Mouse (Mus musculus): ENCODE measurements around the gene St3gal3. TPM values are rescaled to one million over a fixed set of nuclear protein-coding genes. Genes with fewer than 3 reads are reported as not detected.
A peak's percentile ranks its signal among the peaks of the same experiment; 100 is the strongest.

St3gal3 gene
- total and polyA plus RNA-seq, 2 experiments = 27.9 to 44.9 TPM

- 87% methylated on average over 2 of the region's 2 CpGs for WGBS
- Histone ChIP-seq H3K27ac (replicated peaks; ENCODE audit: insufficient read depth, low read depth, low read length) (no peak overlapping the region), H3K4me1 (ENCODE audit: control insufficient read depth, insufficient read depth, low read length) (no peaks in the 10 kb centered on the region), H3K36me3 (ENCODE audit: control insufficient read depth, insufficient read depth, low read length) (no peaks in the 10 kb centered on the region), H3K4me3 (ENCODE audit: insufficient read depth, low read depth, low read length) (no peak overlapping the region), H3K27me3 (ENCODE audit: control insufficient read depth, insufficient read depth, low read length) (no peaks in the 10 kb centered on the region), H3K79me2 (ENCODE audit: control insufficient read depth, insufficient read depth, low read length) (peaks cover 8% of the 10 kb centered on the region), H3K9ac (ENCODE audit: low read depth, low read length) (no peak overlapping the region)
- TF ChIP-seq CTCF (IDR thresholded peaks at IDR 0.05; ENCODE audit: low read depth, low read length) (no peak), POLR2A (IDR thresholded peaks at IDR 0.05; ENCODE audit: extremely low read depth, insufficient read depth, low read length) (no peak)
- no peak for DNase-seq (ENCODE audit: extremely low read depth, low read depth, low spot score)
Measured at GRCm38 (mm10) chr4:118057076-118057475, 77.6 kb downstream of the St3gal3 start.

- TF ChIP-seq POLR2A (IDR thresholded peaks at IDR 0.05; ENCODE audit: extremely low read depth, insufficient read depth, low read length) = no peak
- no peak for TF ChIP-seq CTCF (IDR thresholded peaks at IDR 0.05; ENCODE audit: low read depth, low read length)
- H3K27me3 ChIP-seq (ENCODE audit: control insufficient read depth, insufficient read depth, low read length) = no peaks in the 10 kb centered on the region
- H3K79me2 ChIP-seq (ENCODE audit: control insufficient read depth, insufficient read depth, low read length) = peaks cover 5% of the 10 kb centered on the region; the same call in 1 of the 2 replicates
- H3K9ac ChIP-seq (ENCODE audit: low read depth, low read length) = no peak overlapping the region
- 90% methylated on average over 8 of the region's 8 CpGs for WGBS
- H3K4me3 ChIP-seq (ENCODE audit: insufficient read depth, low read depth, low read length) = no peak overlapping the region
- DNase-seq (ENCODE audit: extremely low read depth, low read depth, low spot score) = no peak
- H3K4me1 ChIP-seq (ENCODE audit: control insufficient read depth, insufficient read depth, low read length) = no peaks in the 10 kb centered on the region
- H3K27ac ChIP-seq (replicated peaks; ENCODE audit: insufficient read depth, low read depth, low read length) = no peak overlapping the region
- H3K36me3 ChIP-seq (ENCODE audit: control insufficient read depth, insufficient read depth, low read length) = no peaks in the 10 kb centered on the region
Measured at GRCm38 (mm10) chr4:118054615-118055014, 80.1 kb downstream of the St3gal3 start.

DNA sequence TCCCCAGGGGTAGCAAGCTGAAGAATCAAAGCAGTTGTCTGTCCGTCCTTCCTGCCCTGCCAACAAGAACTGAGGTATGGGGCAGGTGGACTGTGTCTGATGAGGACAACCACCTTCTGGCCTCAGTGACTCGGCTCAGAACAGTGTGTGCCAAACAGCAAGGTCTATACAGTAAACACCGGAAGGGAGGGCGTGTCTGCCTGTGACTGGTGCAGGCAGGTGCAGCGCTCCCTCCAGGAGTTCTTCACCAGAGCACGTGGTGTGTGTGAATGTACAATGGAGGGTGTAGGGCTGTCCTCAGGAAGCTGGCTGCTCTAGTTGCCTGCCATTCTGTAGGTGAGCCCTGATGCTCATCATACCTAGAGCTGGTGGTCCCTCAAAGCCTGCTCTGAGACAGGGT, 80.8 kb downstream of the St3gal3 start:
- 86% methylated on average over 6 of the region's 6 CpGs for WGBS
- Histone ChIP-seq H3K79me2 (ENCODE audit: control insufficient read depth, insufficient read depth, low read length) (peaks cover 5% of the 10 kb centered on the region; the same call in 1 of the 2 replicates), H3K27ac (replicated peaks; ENCODE audit: insufficient read depth, low read depth, low read length) (no peak overlapping the region), H3K36me3 (ENCODE audit: control insufficient read depth, insufficient read depth, low read length) (no peaks in the 10 kb centered on the region), H3K4me3 (ENCODE audit: insufficient read depth, low read depth, low read length) (no peak overlapping the region), H3K27me3 (ENCODE audit: control insufficient read depth, insufficient read depth, low read length) (no peaks in the 10 kb centered on the region), H3K4me1 (ENCODE audit: control insufficient read depth, insufficient read depth, low read length) (no peaks in the 10 kb centered on the region), H3K9ac (ENCODE audit: low read depth, low read length) (no peak overlapping the region)
- no peak for DNase-seq (ENCODE audit: extremely low read depth, low read depth, low spot score)
- no peak for TF ChIP-seq POLR2A (IDR thresholded peaks at IDR 0.05; ENCODE audit: extremely low read depth, insufficient read depth, low read length)
- no peak for TF ChIP-seq CTCF (IDR thresholded peaks at IDR 0.05; ENCODE audit: low read depth, low read length)

DNA sequence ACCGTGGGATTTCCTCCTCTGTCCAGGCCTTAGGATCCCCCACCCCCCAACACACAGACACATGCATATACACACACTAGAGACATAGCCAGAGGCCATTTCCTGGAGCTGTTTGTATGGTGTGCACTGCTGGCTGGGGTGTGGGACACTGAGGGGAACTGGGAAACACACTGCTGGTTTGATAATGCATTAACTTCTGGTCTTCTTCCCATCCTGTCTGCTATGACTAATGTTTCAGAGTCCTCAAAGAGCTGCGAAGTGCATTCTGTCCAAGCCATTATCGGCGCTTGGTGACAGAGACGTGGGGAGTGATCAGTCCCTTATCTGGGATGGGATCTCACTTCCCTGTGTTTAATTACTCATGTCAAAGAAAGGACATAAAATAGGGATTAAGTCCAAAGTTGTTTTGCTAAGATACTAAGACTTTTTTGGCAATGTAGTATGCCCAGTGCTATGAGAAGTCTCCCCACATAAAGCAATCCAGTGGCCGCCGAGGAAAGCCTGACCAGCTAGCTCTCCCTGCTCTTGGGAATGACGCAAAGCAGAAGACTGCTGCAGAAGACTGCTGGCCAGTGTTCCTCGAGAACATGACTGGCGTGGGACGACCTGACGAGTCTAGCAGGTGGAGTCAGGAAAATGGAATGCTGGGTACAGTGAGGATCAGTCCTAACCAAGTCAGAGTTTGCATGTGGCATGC, 85.0 kb downstream of the St3gal3 start:
- TF ChIP-seq CTCF (IDR thresholded peaks at IDR 0.05; ENCODE audit: low read depth, low read length) (no peak), POLR2A (IDR thresholded peaks at IDR 0.05; ENCODE audit: extremely low read depth, insufficient read depth, low read length) (no peak)

GRCm38 (mm10) chr4:118044510-118044909, 90.2 kb downstream of the St3gal3 start:
- 30% methylated on average over 9 of the region's 9 CpGs for WGBS
- Histone ChIP-seq H3K27ac (replicated peaks; ENCODE audit: insufficient read depth, low read depth, low read length) (peak overlapping the region; percentile 69), H3K27me3 (ENCODE audit: control insufficient read depth, insufficient read depth, low read length) (no peaks in the 10 kb centered on the region), H3K36me3 (ENCODE audit: control insufficient read depth, insufficient read depth, low read length) (no peaks in the 10 kb centered on the region), H3K4me1 (ENCODE audit: control insufficient read depth, insufficient read depth, low read length) (peaks cover 21% of the 10 kb centered on the region), H3K79me2 (ENCODE audit: control insufficient read depth, insufficient read depth, low read length) (peaks cover 5% of the 10 kb centered on the region; the same call in 1 of the 2 replicates), H3K4me3 (ENCODE audit: insufficient read depth, low read depth, low read length) (no peak overlapping the region), H3K9ac (ENCODE audit: low read depth, low read length) (no peak overlapping the region)
- peak; percentile 85 for DNase-seq (ENCODE audit: extremely low read depth, low read depth, low spot score)
- TF ChIP-seq CTCF (IDR thresholded peaks at IDR 0.05; ENCODE audit: low read depth, low read length) (no peak), POLR2A (IDR thresholded peaks at IDR 0.05; ENCODE audit: extremely low read depth, insufficient read depth, low read length) (no peak)

More for the DNA sequence above, 85.0 kb downstream of the St3gal3 start:
- no peak overlapping the region for H3K27ac ChIP-seq (replicated peaks; ENCODE audit: insufficient read depth, low read depth, low read length)
- H3K79me2 ChIP-seq (ENCODE audit: control insufficient read depth, insufficient read depth, low read length) = no peaks in the 10 kb centered on the region; the same call in 1 of the 2 replicates
- no peaks in the 10 kb centered on the region for H3K36me3 ChIP-seq (ENCODE audit: control insufficient read depth, insufficient read depth, low read length)
- WGBS = 73% methylated on average over 12 of the region's 12 CpGs
- no peak for DNase-seq (ENCODE audit: extremely low read depth, low read depth, low spot score)
- H3K9ac ChIP-seq (ENCODE audit: low read depth, low read length) = no peak overlapping the region
- H3K27me3 ChIP-seq (ENCODE audit: control insufficient read depth, insufficient read depth, low read length) = no peaks in the 10 kb centered on the region
- H3K4me1 ChIP-seq (ENCODE audit: control insufficient read depth, insufficient read depth, low read length) = peaks cover 6% of the 10 kb centered on the region; the same call in 1 of the 2 replicates
- H3K4me3 ChIP-seq (ENCODE audit: insufficient read depth, low read depth, low read length) = no peak overlapping the region

All from liver, adult 2 months (tissue).